Mouse (Mus musculus) liver, adult 10 weeks (tissue): ENCODE measurements around the gene Fbln2. TPM values are rescaled to one million over a fixed set of nuclear protein-coding genes. Genes with fewer than 3 reads are reported as not detected.

Experiments
- polyA plus RNA-seq: library from polyadenylated mRNA; stranded (reverse); fragments of 350-450 nt; fragmentation: Illumina TruSeq; extraction: RNeasy Lipid Tissue Mini Kit (QIAGEN cat#74804); gene quantifications from one replicate; pipeline ENCODE4 v1.2.3, GENCODE M21; 2014; ENCODE audit warnings: low read depth, low replicate concordance

Gene Fbln2
- 0.40 TPM for polyA plus RNA-seq

DNA sequence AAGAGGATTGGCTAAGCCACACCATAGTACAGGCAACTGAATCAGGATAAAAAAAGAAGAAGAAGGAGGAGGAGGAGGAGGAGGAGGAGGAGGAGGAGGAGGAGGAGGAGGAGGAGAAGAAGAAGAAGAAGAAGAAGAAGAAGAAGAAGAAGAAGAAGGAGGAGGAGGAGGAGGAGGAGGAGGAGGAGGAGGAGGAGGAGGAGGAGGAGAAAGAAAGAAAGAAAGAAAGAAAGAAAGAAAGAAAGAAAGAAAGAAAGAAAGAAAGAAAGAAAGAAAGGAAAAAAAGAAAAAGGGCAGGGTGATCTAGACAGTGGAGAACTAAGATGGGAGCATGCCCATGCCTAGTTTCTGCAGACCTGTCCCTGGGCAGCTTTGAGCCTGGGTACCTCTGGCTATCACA, at the start of gene Fbln2:
Fbln2 (plus strand) TSS at position 301 of the 400 bp plus-strand sequence.

Other genes starting within 250 kb of the Fbln2 start
- 15.5 TPM for gene Iqsec1, start 223.8 kb upstream of the Fbln2 start, polyA plus RNA-seq
- gene Nup210, start 95.6 kb upstream of the Fbln2 start, polyA plus RNA-seq = 1.4 TPM
- gene Hdac11, start 55.8 kb upstream of the Fbln2 start, polyA plus RNA-seq = 9.9 TPM
- not detected for gene Wnt7a, start 198.9 kb downstream of the Fbln2 start, polyA plus RNA-seq